ENCODE assay signal across 8 mouse cellular contexts in genomic region chr9:21220490-21221382, GRCm38 (mm10). TPM values are rescaled to one million over a fixed set of nuclear protein-coding genes. Genes with fewer than 3 reads are reported as not detected.
DNase-seq lines count a peak whose midpoint lies in the region; ATAC-seq and TF ChIP-seq lines count a peak whose summit lies in the region.

No protein-coding gene starts in this region.

- peak overlapping the region; percentile 21; the same call in 1 of the 2 replicates for H3K4me3 ChIP-seq in forebrain, embryonic 11.5 days (ENCODE audit: low read depth, low read length)
- H3K4me3 ChIP-seq in heart, postnatal 0 days (ENCODE audit: low read depth, low read length) = peak overlapping the region; percentile 28
- peak overlapping the region; percentile 61 for H3K4me3 ChIP-seq in liver, embryonic 16.5 days (ENCODE audit: low read depth, low read length)
- H3K4me3 ChIP-seq in neural tube, embryonic 13.5 days = peak overlapping the region; percentile 15
- H3K4me3 ChIP-seq in testis, adult 2 months (ENCODE audit: control insufficient read depth, low read depth, low read length) = peak overlapping the region; percentile 50

- peak overlapping the region; percentile 48 for H3K4me2 ChIP-seq in forebrain, embryonic 11.5 days (ENCODE audit: low read depth, low read length, severe bottlenecking)
- H3K4me2 ChIP-seq in heart, postnatal 0 days (ENCODE audit: low read depth, low read length) = peak overlapping the region; percentile 54
- peak overlapping the region; percentile 60 for H3K4me2 ChIP-seq in liver, embryonic 16.5 days (ENCODE audit: low read depth, low read length)
- H3K4me2 ChIP-seq in neural tube, embryonic 13.5 days = peak overlapping the region; percentile 48

- peak; percentile 89 for ATAC-seq in forebrain, embryonic 11.5 days (replicated peaks; ENCODE audit: low FRiP score)
- peak; percentile 92 for ATAC-seq in heart, postnatal 0 days (ENCODE audit: insufficient read depth, low read depth)
- peak; percentile 88 for ATAC-seq in liver, embryonic 16.5 days (ENCODE audit: low read depth)
- peak; percentile 86 for ATAC-seq in neural tube, embryonic 13.5 days (ENCODE audit: low read depth)

- peak; percentile 48; the same call in 1 of the 2 replicates for TF ChIP-seq POLR2A in testis, adult 2 months (IDR thresholded peaks at IDR 0.05; ENCODE audit: control insufficient read depth, low read depth, low read length)

- no peak overlapping the region for H3K9ac ChIP-seq in forebrain, embryonic 11.5 days (ENCODE audit: low read length)
- H3K9ac ChIP-seq in heart, postnatal 0 days (replicated peaks; ENCODE audit: low read depth, low read length) = 0 out of 2 replicates have a peak overlapping the region, but pooled peaks have one; percentile 2
- H3K9ac ChIP-seq in liver, embryonic 16.5 days (ENCODE audit: low read depth, low read length) = peak overlapping the region; percentile 33
- no peak overlapping the region for H3K9ac ChIP-seq in neural tube, embryonic 13.5 days

- peak; percentile 91 for TF ChIP-seq CTCF in heart, postnatal 0 days (IDR thresholded peaks at IDR 0.05; ENCODE audit: low read depth)
- peak; percentile 97 for TF ChIP-seq CTCF in testis, adult 2 months (IDR thresholded peaks at IDR 0.05; ENCODE audit: control insufficient read depth, insufficient read depth, insufficient replicate concordance, low read depth, low read length)

- no peak overlapping the region for H3K27ac ChIP-seq in forebrain, embryonic 11.5 days (ENCODE audit: low read depth, low read length)
- H3K27ac ChIP-seq in heart, postnatal 0 days (ENCODE audit: low read depth) = peak overlapping the region; percentile 73
- peak overlapping the region; percentile 71 for H3K27ac ChIP-seq in liver, embryonic 16.5 days (ENCODE audit: low read length)
- H3K27ac ChIP-seq in neural tube, embryonic 13.5 days (replicated peaks) = no peak overlapping the region
- H3K27ac ChIP-seq in testis, adult 2 months (ENCODE audit: control insufficient read depth, insufficient read depth, low read depth, low read length) = peak overlapping the region; percentile 47

- WGBS in forebrain, embryonic 11.5 days = 15% methylated on average over 21 of the region's 21 CpGs
- 6% methylated on average over 21 of the region's 21 CpGs for WGBS in heart, postnatal 0 days
- WGBS in liver, embryonic 16.5 days (ENCODE audit: insufficient replicate concordance) = 3% methylated on average over 21 of the region's 21 CpGs
- WGBS in neural tube, embryonic 13.5 days = 15% methylated on average over 21 of the region's 21 CpGs

- peaks cover 2% of the 10 kb centered on the region; the same call in 1 of the 2 replicates for H3K4me1 ChIP-seq in forebrain, embryonic 11.5 days (replicated peaks; ENCODE audit: control insufficient read depth, insufficient read depth, low read length)
- H3K4me1 ChIP-seq in heart, postnatal 0 days (ENCODE audit: control insufficient read depth, insufficient read depth) = peaks cover 8% of the 10 kb centered on the region; the same call in 1 of the 2 replicates
- H3K4me1 ChIP-seq in liver, embryonic 16.5 days (ENCODE audit: control insufficient read depth, low read depth, low read length) = peaks cover 29% of the 10 kb centered on the region
- H3K4me1 ChIP-seq in neural tube, embryonic 13.5 days (replicated peaks) = peaks cover 20% of the 10 kb centered on the region
- peaks cover 4% of the 10 kb centered on the region for H3K4me1 ChIP-seq in testis, adult 2 months (ENCODE audit: control insufficient read depth, insufficient read depth, low read length)

- peak; percentile 90 to 92 for DNase-seq in CD8-positive naive resting alpha-beta T cell, adult 2 months (ENCODE audit: low read depth in 2 of 2, low spot score in 2 of 2)
- DNase-seq in c-Kit-positive CD71-positive TER-119-negative erythroid progenitor cells, embryonic 14.5 days (ENCODE audit: low read depth) = peak; percentile 94
- DNase-seq in forebrain, embryonic 11.5 days (ENCODE audit: low spot score) = peak; percentile 96
- peak; percentile 87 for DNase-seq in heart, postnatal 0 days (ENCODE audit: low spot score)
- peak; percentile 92 to 95 for DNase-seq in kidney, postnatal 4 days

- H3K36me3 ChIP-seq in forebrain, embryonic 11.5 days (ENCODE audit: control insufficient read depth, insufficient read depth, low read length) = no peaks in the 10 kb centered on the region
- H3K36me3 ChIP-seq in heart, postnatal 0 days (replicated peaks; ENCODE audit: control insufficient read depth, insufficient read depth, low read length) = no peaks in the 10 kb centered on the region
- H3K36me3 ChIP-seq in liver, embryonic 16.5 days (ENCODE audit: control insufficient read depth, insufficient read depth) = no peaks in the 10 kb centered on the region
- H3K36me3 ChIP-seq in neural tube, embryonic 13.5 days = no peaks in the 10 kb centered on the region
- no peaks in the 10 kb centered on the region for H3K36me3 ChIP-seq in testis, adult 2 months (ENCODE audit: control insufficient read depth, insufficient read depth, low read length)

- no peaks in the 10 kb centered on the region for H3K9me3 ChIP-seq in forebrain, embryonic 11.5 days (ENCODE audit: control insufficient read depth, low read length)
- no peaks in the 10 kb centered on the region for H3K9me3 ChIP-seq in heart, postnatal 0 days (replicated peaks; ENCODE audit: control insufficient read depth, low read length)
- no peaks in the 10 kb centered on the region for H3K9me3 ChIP-seq in liver, embryonic 16.5 days (replicated peaks; ENCODE audit: control insufficient read depth, low read length)
- H3K9me3 ChIP-seq in neural tube, embryonic 13.5 days = no peaks in the 10 kb centered on the region

- H3K27me3 ChIP-seq in forebrain, embryonic 11.5 days (ENCODE audit: control insufficient read depth, insufficient read depth, low read length) = 0 out of 2 replicates have a peak, but pooled peaks cover under 1% of the 10 kb centered on the region
- H3K27me3 ChIP-seq in heart, postnatal 0 days (ENCODE audit: control insufficient read depth, insufficient read depth, low read length) = no peaks in the 10 kb centered on the region
- no peaks in the 10 kb centered on the region for H3K27me3 ChIP-seq in liver, embryonic 16.5 days (ENCODE audit: control insufficient read depth, insufficient read depth, low read depth, low read length)
- no peaks in the 10 kb centered on the region for H3K27me3 ChIP-seq in neural tube, embryonic 13.5 days
- no peaks in the 10 kb centered on the region for H3K27me3 ChIP-seq in testis, adult 2 months (ENCODE audit: control insufficient read depth, insufficient read depth, low read length)

- TF ChIP-seq EP300 in heart, postnatal 0 days (IDR thresholded peaks at IDR 0.05; ENCODE audit: low read depth) = peak; percentile 39; the same call in 1 of the 2 replicates

RNA-seq across cellular contexts. Expression of gene Keap1, which starts 18.4 kb away (rescaled TPM):
- polyA plus RNA-seq in forebrain, embryonic 11.5 days (2014; fragmentation: Nextera tagmentation; extraction: Ambion mirVana) = 35.9 and 41.3 TPM in 2 replicates
- 67.9 and 79.0 TPM in 2 replicates for total RNA-seq in heart, postnatal 0 days (2014; rRNA removed; ENCODE audit: low replicate concordance)
- polyA plus RNA-seq in heart, postnatal 0 days (2015; fragmentation: Nextera tagmentation; extraction: Ambion mirVana) = 42.7 and 45.7 TPM in 2 replicates
- polyA plus RNA-seq in liver, embryonic 16.5 days (2015; fragmentation: Nextera tagmentation; extraction: Ambion mirVana) = 26.2 and 27.7 TPM in 2 replicates
- 60.9 and 64.4 TPM in 2 replicates for polyA plus RNA-seq in neural tube, embryonic 13.5 days (2015; fragmentation: Nextera tagmentation; extraction: Ambion mirVana)
- polyA plus RNA-seq in testis, adult 2 months (2012; rRNA removed) = 46.9 and 52.8 TPM in 2 replicates

RNA-seq across cellular contexts. Expression of gene S1pr5, which starts 27.5 kb away (rescaled TPM):
- polyA plus RNA-seq in forebrain, embryonic 11.5 days (2014; fragmentation: Nextera tagmentation; extraction: Ambion mirVana) = 0.09 and 0.11 TPM in 2 replicates
- total RNA-seq in heart, postnatal 0 days (2014; rRNA removed; ENCODE audit: low replicate concordance) = not detected in 2 replicates
- 0.10 and 0.15 TPM in 2 replicates for polyA plus RNA-seq in heart, postnatal 0 days (2015; fragmentation: Nextera tagmentation; extraction: Ambion mirVana)
- polyA plus RNA-seq in liver, embryonic 16.5 days (2015; fragmentation: Nextera tagmentation; extraction: Ambion mirVana) = 0.13 and 0.14 TPM in 2 replicates
- 3.0 and 3.8 TPM in 2 replicates for polyA plus RNA-seq in neural tube, embryonic 13.5 days (2015; fragmentation: Nextera tagmentation; extraction: Ambion mirVana)
- polyA plus RNA-seq in testis, adult 2 months (2012; rRNA removed) = not detected in 2 replicates

RNA-seq across cellular contexts. Expression of gene Atg4d, which starts 44.4 kb away (rescaled TPM):
- 55.7 and 57.9 TPM in 2 replicates for polyA plus RNA-seq in forebrain, embryonic 11.5 days (2014; fragmentation: Nextera tagmentation; extraction: Ambion mirVana)
- total RNA-seq in heart, postnatal 0 days (2014; rRNA removed; ENCODE audit: low replicate concordance) = 41.2 and 67.4 TPM in 2 replicates
- 53.6 and 56.1 TPM in 2 replicates for polyA plus RNA-seq in heart, postnatal 0 days (2015; fragmentation: Nextera tagmentation; extraction: Ambion mirVana)
- polyA plus RNA-seq in liver, embryonic 16.5 days (2015; fragmentation: Nextera tagmentation; extraction: Ambion mirVana) = 90.4 and 95.3 TPM in 2 replicates
- 55.3 and 56.1 TPM in 2 replicates for polyA plus RNA-seq in neural tube, embryonic 13.5 days (2015; fragmentation: Nextera tagmentation; extraction: Ambion mirVana)
- polyA plus RNA-seq in testis, adult 2 months (2012; rRNA removed) = 27.5 and 31.8 TPM in 2 replicates

RNA-seq across cellular contexts. Expression of gene Pde4a, which starts 55.2 kb away (rescaled TPM):
- polyA plus RNA-seq in forebrain, embryonic 11.5 days (2014; fragmentation: Nextera tagmentation; extraction: Ambion mirVana) = 7.0 and 8.4 TPM in 2 replicates
- 10.2 and 14.6 TPM in 2 replicates for total RNA-seq in heart, postnatal 0 days (2014; rRNA removed; ENCODE audit: low replicate concordance)
- 16.6 and 17.5 TPM in 2 replicates for polyA plus RNA-seq in heart, postnatal 0 days (2015; fragmentation: Nextera tagmentation; extraction: Ambion mirVana)
- polyA plus RNA-seq in liver, embryonic 16.5 days (2015; fragmentation: Nextera tagmentation; extraction: Ambion mirVana) = 1.6 and 1.9 TPM in 2 replicates
- polyA plus RNA-seq in neural tube, embryonic 13.5 days (2015; fragmentation: Nextera tagmentation; extraction: Ambion mirVana) = 17.5 and 18.9 TPM in 2 replicates
- 80.2 and 82.0 TPM in 2 replicates for polyA plus RNA-seq in testis, adult 2 months (2012; rRNA removed)

Comparison
In these comparisons a context has a peak if more than half of its experiments do, and no peak if none do; other contexts are left out.
1. H3K27ac ChIP-seq: peak in heart, postnatal 0 days (single experiment), liver, embryonic 16.5 days (single experiment) and testis, adult 2 months (single experiment); none in forebrain, embryonic 11.5 days (single experiment) and neural tube, embryonic 13.5 days (single experiment).
2. H3K9ac ChIP-seq: peak in heart, postnatal 0 days (single experiment) and liver, embryonic 16.5 days (single experiment); none in forebrain, embryonic 11.5 days (single experiment) and neural tube, embryonic 13.5 days (single experiment).
3. Peak in every context shown above with its lines, with median percentiles within 50 percentile points of each other: DNase-seq, ATAC-seq, H3K4me2 ChIP-seq and H3K4me3 ChIP-seq.